Mouse (Mus musculus): ENCODE measurements around the gene Sox10. TPM values are rescaled to one million over a fixed set of nuclear protein-coding genes. Genes with fewer than 3 reads are reported as not detected.

Gene Sox10
- polyA plus RNA-seq, 1 experiment from 2014 or later = 2.0 TPM

DNA sequence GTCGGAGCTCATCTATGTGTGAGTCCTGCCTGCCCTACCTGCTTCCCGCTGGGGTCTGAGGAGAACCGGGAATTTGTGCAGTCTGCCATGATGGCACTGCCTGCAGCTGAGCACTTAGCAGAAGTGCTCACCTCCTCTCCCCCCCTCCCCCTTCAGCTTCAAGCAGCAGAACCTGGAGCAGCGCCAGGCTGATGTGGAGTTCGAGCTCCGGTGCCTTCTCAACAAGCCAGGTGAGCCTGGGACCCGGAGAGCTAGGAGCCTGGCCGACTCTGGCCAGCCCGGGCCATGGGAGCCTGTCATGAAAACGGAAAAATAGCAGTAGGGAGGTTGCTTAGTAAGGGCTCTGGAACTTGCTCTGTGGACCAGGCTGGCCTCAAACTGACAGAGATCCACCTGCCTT lies 34.3 kb downstream of the Sox10 start:
- Histone ChIP-seq H3K36me3 (ENCODE audit: control insufficient read depth, insufficient read depth) (peaks cover 18% of the 10 kb centered on the region), H3K4me1 (replicated peaks; ENCODE audit: control insufficient read depth, insufficient read depth, low read length) (no peaks in the 10 kb centered on the region), H3K9ac (replicated peaks; ENCODE audit: low read depth, low read length) (no peak overlapping the region), H3K27ac (ENCODE audit: low read length) (no peak overlapping the region), H3K4me3 (replicated peaks; ENCODE audit: low read length) (no peak overlapping the region), H3K9me3 (ENCODE audit: control insufficient read depth, low read length) (no peaks in the 10 kb centered on the region), H3K27me3 (replicated peaks; ENCODE audit: control insufficient read depth, insufficient read depth, low read length) (no peaks in the 10 kb centered on the region), H3K4me2 (ENCODE audit: low read length) (no peak overlapping the region)
- WGBS = 75% methylated on average over 10 of the region's 10 CpGs
- ATAC-seq = no peak

DNA sequence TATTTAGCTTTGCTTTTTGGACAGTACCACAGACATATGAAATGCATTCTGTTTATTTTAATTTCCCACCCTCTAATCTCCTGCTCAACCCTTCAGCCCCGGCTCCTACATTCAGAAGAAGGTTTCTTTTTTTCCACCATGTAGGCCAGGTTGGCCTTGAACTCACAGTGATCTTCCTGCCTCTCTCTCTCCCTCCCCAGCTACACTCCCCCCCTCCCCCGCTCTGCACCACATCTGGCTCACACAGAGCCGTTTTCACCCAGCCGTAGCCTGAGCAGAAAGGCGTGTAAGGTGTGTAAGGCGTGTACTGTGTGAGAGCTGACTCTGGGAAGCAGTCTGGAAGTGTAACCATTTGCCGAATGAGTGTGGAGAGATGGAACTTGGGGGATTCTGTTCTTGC lies 35.7 kb downstream of the Sox10 start:
- no peak overlapping the region for H3K4me2 ChIP-seq (ENCODE audit: low read length)
- no peaks in the 10 kb centered on the region for H3K27me3 ChIP-seq (replicated peaks; ENCODE audit: control insufficient read depth, insufficient read depth, low read length)
- no peak overlapping the region for H3K27ac ChIP-seq (ENCODE audit: low read length)
- H3K4me1 ChIP-seq (replicated peaks; ENCODE audit: control insufficient read depth, insufficient read depth, low read length) = no peaks in the 10 kb centered on the region
- H3K9ac ChIP-seq (replicated peaks; ENCODE audit: low read depth, low read length) = no peak overlapping the region
- no peak overlapping the region for H3K4me3 ChIP-seq (replicated peaks; ENCODE audit: low read length)
- no peaks in the 10 kb centered on the region for H3K9me3 ChIP-seq (ENCODE audit: control insufficient read depth, low read length)
- WGBS = 82% methylated on average over 7 of the region's 7 CpGs
- peaks cover 18% of the 10 kb centered on the region for H3K36me3 ChIP-seq (ENCODE audit: control insufficient read depth, insufficient read depth)
- ATAC-seq = no peak

DNA sequence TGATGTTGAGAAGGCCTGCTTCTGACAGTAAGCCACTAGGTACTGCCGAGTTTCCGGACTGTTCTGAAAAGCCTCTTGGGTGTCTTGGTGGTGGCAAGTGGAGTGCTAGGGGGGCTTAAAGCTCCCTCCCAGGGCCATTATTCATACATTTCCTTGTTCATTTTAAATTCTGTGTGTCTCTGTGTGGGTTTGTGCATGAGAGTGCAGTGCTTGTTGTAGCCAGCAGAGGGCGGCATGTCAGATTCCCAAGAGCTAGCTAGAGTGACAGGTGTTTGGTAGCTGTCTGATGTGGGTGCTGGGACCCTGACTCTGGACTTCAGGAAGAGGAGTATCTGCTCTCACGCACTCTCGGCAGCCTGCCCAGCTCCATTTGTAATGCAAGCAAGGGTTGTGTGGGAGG lies 36.8 kb downstream of the Sox10 start:
- H3K36me3 ChIP-seq (ENCODE audit: control insufficient read depth, insufficient read depth) = peaks cover 18% of the 10 kb centered on the region
- H3K9ac ChIP-seq (replicated peaks; ENCODE audit: low read depth, low read length) = no peak overlapping the region
- no peaks in the 10 kb centered on the region for H3K27me3 ChIP-seq (replicated peaks; ENCODE audit: control insufficient read depth, insufficient read depth, low read length)
- no peak for ATAC-seq
- H3K4me1 ChIP-seq (replicated peaks; ENCODE audit: control insufficient read depth, insufficient read depth, low read length) = no peaks in the 10 kb centered on the region
- 97% methylated on average over 5 of the region's 5 CpGs for WGBS
- no peak overlapping the region for H3K27ac ChIP-seq (ENCODE audit: low read length)
- no peak overlapping the region for H3K4me2 ChIP-seq (ENCODE audit: low read length)
- no peaks in the 10 kb centered on the region for H3K9me3 ChIP-seq (ENCODE audit: control insufficient read depth, low read length)
- H3K4me3 ChIP-seq (replicated peaks; ENCODE audit: low read length) = no peak overlapping the region

DNA sequence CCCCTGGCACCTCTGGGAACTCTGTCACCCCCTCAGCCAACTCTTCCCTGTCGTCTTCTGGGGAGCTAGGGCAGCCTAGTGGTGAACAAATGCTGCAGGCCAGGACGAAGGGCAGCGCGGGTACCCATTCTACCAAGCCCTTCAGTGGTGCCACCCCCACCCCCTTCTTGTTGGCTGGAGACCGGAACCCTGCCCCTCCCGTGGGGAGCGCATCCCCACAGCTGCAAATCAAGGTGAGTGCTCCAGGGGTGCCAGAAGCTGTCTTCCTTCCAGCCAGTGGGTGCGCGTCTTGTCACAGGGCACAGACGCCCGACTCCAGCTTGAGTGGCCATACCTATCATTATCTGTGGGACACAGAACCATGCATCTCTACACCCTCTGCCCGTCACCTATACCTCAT lies 37.9 kb downstream of the Sox10 start:
- Histone ChIP-seq H3K4me3 (replicated peaks; ENCODE audit: low read length) (no peak overlapping the region), H3K4me1 (replicated peaks; ENCODE audit: control insufficient read depth, insufficient read depth, low read length) (no peaks in the 10 kb centered on the region), H3K9ac (replicated peaks; ENCODE audit: low read depth, low read length) (no peak overlapping the region), H3K27ac (ENCODE audit: low read length) (no peak overlapping the region), H3K27me3 (replicated peaks; ENCODE audit: control insufficient read depth, insufficient read depth, low read length) (no peaks in the 10 kb centered on the region), H3K4me2 (ENCODE audit: low read length) (no peak overlapping the region), H3K36me3 (ENCODE audit: control insufficient read depth, insufficient read depth) (peaks cover 18% of the 10 kb centered on the region), H3K9me3 (ENCODE audit: control insufficient read depth, low read length) (no peaks in the 10 kb centered on the region)
- ATAC-seq = no peak
- WGBS = 94% methylated on average over 12 of the region's 12 CpGs

DNA sequence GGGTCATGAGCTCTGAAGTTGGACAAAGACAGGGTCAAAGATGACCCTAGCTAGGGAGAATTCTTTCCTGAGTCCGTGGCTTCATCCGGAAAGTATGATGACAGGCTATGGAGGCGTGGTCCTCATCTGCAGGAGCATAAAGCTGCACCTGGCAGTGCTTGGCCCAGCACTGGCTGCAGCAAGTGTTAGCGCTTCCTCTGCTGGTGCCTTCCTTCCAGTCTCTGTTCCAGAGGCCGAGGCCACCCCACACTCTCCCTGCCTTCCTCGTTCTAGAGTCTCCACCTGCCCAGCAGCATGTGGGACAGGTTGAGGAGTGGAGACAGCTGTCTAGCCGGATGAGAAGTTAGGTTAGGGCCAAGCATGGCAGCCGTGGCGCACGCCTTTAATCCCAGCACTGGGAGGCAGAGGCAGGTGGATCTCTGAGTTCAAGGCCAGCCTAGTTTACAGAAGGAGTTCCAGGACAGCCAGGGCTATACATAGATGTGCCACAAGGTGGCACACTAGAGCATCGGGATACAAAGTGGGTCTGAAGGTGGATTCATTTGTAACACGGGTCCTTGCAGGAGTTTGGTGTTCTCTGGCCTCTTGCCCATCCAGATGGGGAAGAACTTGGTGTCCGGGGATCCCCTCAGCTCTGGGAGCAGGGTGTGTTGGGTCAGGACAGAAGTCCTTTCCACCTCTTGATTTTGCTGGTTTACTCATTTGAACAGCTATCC lies 38.7 kb downstream of the Sox10 start:
- no peak overlapping the region for H3K4me2 ChIP-seq (ENCODE audit: low read length)
- no peak overlapping the region for H3K9ac ChIP-seq (replicated peaks; ENCODE audit: low read depth, low read length)
- H3K4me1 ChIP-seq (replicated peaks; ENCODE audit: control insufficient read depth, insufficient read depth, low read length) = no peaks in the 10 kb centered on the region
- no peaks in the 10 kb centered on the region for H3K9me3 ChIP-seq (ENCODE audit: control insufficient read depth, low read length)
- ATAC-seq = no peak
- WGBS = 83% methylated on average over 13 of the region's 13 CpGs
- no peaks in the 10 kb centered on the region for H3K27me3 ChIP-seq (replicated peaks; ENCODE audit: control insufficient read depth, insufficient read depth, low read length)
- no peak overlapping the region for H3K27ac ChIP-seq (ENCODE audit: low read length)
- no peak overlapping the region for H3K4me3 ChIP-seq (replicated peaks; ENCODE audit: low read length)
- peaks cover 16% of the 10 kb centered on the region for H3K36me3 ChIP-seq (ENCODE audit: control insufficient read depth, insufficient read depth)

DNA sequence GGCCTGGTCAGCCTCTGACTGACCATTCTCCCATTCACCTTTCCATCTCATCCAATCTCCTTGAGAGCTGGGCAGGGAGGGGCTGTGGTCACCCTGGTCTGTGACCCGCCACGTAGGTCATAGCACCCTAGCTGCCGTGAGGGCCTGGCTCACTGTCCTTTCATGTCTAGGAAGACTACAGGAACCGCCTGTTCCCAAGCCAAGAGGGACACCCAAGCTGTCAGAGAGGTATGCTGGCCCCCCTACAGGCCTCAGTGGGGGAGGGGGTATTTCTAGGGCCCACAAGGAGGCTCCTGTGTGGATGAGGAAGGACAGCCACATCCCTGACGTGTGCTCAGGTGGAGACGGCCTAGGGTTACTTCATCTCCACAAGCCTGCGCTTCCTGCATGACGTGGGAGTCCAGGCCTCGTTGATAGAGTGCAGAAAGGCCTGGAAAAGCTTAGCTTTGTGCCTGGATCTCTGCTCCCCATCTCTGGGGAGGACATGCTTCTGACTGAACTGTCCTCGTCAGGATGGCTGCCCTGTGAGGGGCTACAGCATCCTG lies 40.6 kb downstream of the Sox10 start:
- H3K4me1 ChIP-seq (replicated peaks; ENCODE audit: control insufficient read depth, insufficient read depth, low read length) = no peaks in the 10 kb centered on the region
- WGBS = 87% methylated on average over 10 of the region's 10 CpGs
- no peak for ATAC-seq
- peaks cover 12% of the 10 kb centered on the region for H3K36me3 ChIP-seq (ENCODE audit: control insufficient read depth, insufficient read depth)
- no peak overlapping the region for H3K4me3 ChIP-seq (replicated peaks; ENCODE audit: low read length)
- H3K27me3 ChIP-seq (replicated peaks; ENCODE audit: control insufficient read depth, insufficient read depth, low read length) = no peaks in the 10 kb centered on the region
- H3K9ac ChIP-seq (replicated peaks; ENCODE audit: low read depth, low read length) = no peak overlapping the region
- no peak overlapping the region for H3K4me2 ChIP-seq (ENCODE audit: low read length)
- no peaks in the 10 kb centered on the region for H3K9me3 ChIP-seq (ENCODE audit: control insufficient read depth, low read length)
- H3K27ac ChIP-seq (ENCODE audit: low read length) = no peak overlapping the region

DNA sequence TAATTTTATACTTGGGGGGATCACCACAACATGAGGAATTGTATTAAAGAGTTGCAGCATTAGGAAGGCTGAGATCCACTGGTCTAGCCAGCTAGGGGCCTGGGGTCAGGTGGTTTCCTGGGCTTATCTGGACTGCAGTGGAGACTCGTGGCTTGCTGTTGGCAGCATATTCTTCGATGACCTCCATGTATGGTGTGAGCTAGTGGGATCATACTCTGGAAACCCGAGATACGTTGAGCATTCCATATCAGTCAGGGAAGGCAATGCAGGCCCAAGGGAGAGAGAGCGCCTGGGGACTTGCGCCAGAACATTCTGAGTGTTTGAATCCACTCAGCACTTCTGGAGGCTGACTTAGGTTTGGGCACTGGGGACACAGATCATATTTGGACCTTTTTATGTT lies 41.3 kb downstream of the Sox10 start:
- H3K27me3 ChIP-seq (replicated peaks; ENCODE audit: control insufficient read depth, insufficient read depth, low read length) = no peaks in the 10 kb centered on the region
- no peak overlapping the region for H3K4me3 ChIP-seq (replicated peaks; ENCODE audit: low read length)
- H3K27ac ChIP-seq (ENCODE audit: low read length) = no peak overlapping the region
- H3K4me1 ChIP-seq (replicated peaks; ENCODE audit: control insufficient read depth, insufficient read depth, low read length) = no peaks in the 10 kb centered on the region
- WGBS = 92% methylated on average over 6 of the region's 6 CpGs
- H3K9me3 ChIP-seq (ENCODE audit: control insufficient read depth, low read length) = no peaks in the 10 kb centered on the region
- ATAC-seq = no peak
- H3K36me3 ChIP-seq (ENCODE audit: control insufficient read depth, insufficient read depth) = peaks cover 12% of the 10 kb centered on the region
- no peak overlapping the region for H3K9ac ChIP-seq (replicated peaks; ENCODE audit: low read depth, low read length)
- H3K4me2 ChIP-seq (ENCODE audit: low read length) = no peak overlapping the region

DNA sequence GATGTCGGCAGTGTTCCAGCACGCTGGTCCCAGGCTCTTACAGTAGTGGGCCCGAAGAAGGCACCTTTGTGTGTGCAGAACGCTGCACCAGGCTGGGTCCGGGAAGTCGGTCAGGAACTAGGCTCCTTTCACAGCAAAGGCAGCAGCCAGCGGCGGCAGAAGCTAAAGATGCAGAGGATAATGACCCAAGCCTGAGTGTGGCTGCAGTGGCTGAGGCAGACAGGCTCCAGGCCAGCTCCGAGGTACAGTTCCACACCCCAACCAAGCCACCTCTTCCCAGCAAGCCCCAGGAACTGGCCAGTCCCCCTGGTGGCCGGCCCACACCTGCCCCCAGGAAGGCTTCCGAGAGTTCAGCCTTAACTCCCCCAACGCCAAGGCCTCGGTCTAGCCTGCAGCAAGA lies 42.5 kb downstream of the Sox10 start:
- Histone ChIP-seq H3K27me3 (replicated peaks; ENCODE audit: control insufficient read depth, insufficient read depth, low read length) (no peaks in the 10 kb centered on the region), H3K9me3 (ENCODE audit: control insufficient read depth, low read length) (no peaks in the 10 kb centered on the region), H3K36me3 (ENCODE audit: control insufficient read depth, insufficient read depth) (peaks cover 8% of the 10 kb centered on the region), H3K4me3 (replicated peaks; ENCODE audit: low read length) (no peak overlapping the region), H3K27ac (ENCODE audit: low read length) (no peak overlapping the region), H3K4me1 (replicated peaks; ENCODE audit: control insufficient read depth, insufficient read depth, low read length) (no peaks in the 10 kb centered on the region), H3K4me2 (ENCODE audit: low read length) (no peak overlapping the region), H3K9ac (replicated peaks; ENCODE audit: low read depth, low read length) (no peak overlapping the region)
- no peak for ATAC-seq
- WGBS = 85% methylated on average over 13 of the region's 13 CpGs

DNA sequence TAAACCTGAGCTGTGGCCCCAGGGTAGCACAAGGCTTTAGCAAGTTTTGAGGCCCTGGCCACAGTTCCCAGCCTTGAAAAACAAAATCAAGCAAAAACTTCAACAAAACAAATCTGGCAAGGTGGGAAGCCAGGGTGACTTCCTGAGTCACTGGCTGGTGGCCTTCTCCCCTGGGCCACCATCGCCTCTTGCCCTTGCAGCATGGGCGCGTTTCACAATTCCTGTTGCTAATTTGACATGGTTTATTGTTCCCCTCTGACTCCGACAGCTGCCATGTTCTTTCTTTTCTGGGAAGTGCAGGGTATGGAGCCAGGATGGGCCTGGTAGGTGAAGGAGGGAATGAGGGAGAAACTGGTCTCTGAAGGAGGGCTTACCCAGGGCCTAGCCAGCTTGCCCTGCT lies 42.9 kb downstream of the Sox10 start:
- Histone ChIP-seq H3K36me3 (ENCODE audit: control insufficient read depth, insufficient read depth) (peaks cover 3% of the 10 kb centered on the region), H3K4me1 (replicated peaks; ENCODE audit: control insufficient read depth, insufficient read depth, low read length) (no peaks in the 10 kb centered on the region), H3K4me3 (replicated peaks; ENCODE audit: low read length) (no peak overlapping the region), H3K9me3 (ENCODE audit: control insufficient read depth, low read length) (no peaks in the 10 kb centered on the region), H3K27me3 (replicated peaks; ENCODE audit: control insufficient read depth, insufficient read depth, low read length) (no peaks in the 10 kb centered on the region), H3K9ac (replicated peaks; ENCODE audit: low read depth, low read length) (no peak overlapping the region), H3K27ac (ENCODE audit: low read length) (no peak overlapping the region), H3K4me2 (ENCODE audit: low read length) (no peak overlapping the region)
- no peak for ATAC-seq
- WGBS = 85% methylated on average over 4 of the region's 4 CpGs

DNA sequence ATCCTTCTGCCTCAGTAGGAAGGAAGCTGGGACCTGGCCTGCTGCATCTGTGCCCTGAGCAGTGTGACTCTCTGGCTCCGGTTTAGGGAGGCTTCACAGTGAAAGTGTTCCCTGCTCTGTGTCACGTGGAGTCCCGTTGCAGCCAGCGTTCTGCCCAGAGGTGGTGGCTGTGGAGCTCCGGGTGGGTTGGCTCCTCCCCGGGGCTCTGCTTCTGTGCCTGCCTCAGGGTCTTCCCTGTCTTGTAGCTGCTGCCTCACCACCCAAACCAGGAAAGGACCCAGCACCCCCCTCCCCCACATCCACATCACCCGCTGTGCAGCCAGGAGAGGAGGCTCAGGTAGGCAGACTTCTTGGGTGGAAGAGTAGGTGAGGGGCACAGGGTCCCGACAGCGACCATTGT lies 45.5 kb downstream of the Sox10 start:
- Histone ChIP-seq H3K9ac (replicated peaks; ENCODE audit: low read depth, low read length) (no peak overlapping the region), H3K27ac (ENCODE audit: low read length) (no peak overlapping the region), H3K4me3 (replicated peaks; ENCODE audit: low read length) (no peak overlapping the region), H3K36me3 (ENCODE audit: control insufficient read depth, insufficient read depth) (peaks cover 5% of the 10 kb centered on the region), H3K4me1 (replicated peaks; ENCODE audit: control insufficient read depth, insufficient read depth, low read length) (no peaks in the 10 kb centered on the region), H3K4me2 (ENCODE audit: low read length) (no peak overlapping the region), H3K9me3 (ENCODE audit: control insufficient read depth, low read length) (no peaks in the 10 kb centered on the region), H3K27me3 (replicated peaks; ENCODE audit: control insufficient read depth, insufficient read depth, low read length) (no peaks in the 10 kb centered on the region)
- ATAC-seq = no peak
- 85% methylated on average over 9 of the region's 9 CpGs for WGBS
